Mouse (Mus musculus) megakaryocyte progenitor cell, adult 5-6 weeks (primary cell): Measurements from ENCODE around the gene Pde4a. TPM values are rescaled to one million over a fixed set of nuclear protein-coding genes. Genes with fewer than 3 reads are reported as not detected.

Source experiments
- ATAC-seq: replicated peaks from 2 replicates; pipeline ENCODE4 v1.8.0; 2016; ENCODE audit warnings: mild to moderate bottlenecking, moderate TSS enrichment, inconsistent platforms; ENCODE audit not compliant: poor library complexity
- total RNA-seq, 2 experiments: library from RNA; stranded (forward) in 1 of 2; stranded (reverse) in 1 of 2; fragments of 157-497, 149-512 nt in 1 of 2; fragments of 200-1000 nt in 1 of 2; gene quantifications; 2 replicates each; pipeline versions ENCODE4 v1.2.3 to v1.2.4; 2015 to 2017

Pde4a gene
- 11.8 and 15.2 TPM in 2 replicates for total RNA-seq (2015)
- 4.0 and 5.0 TPM in 2 replicates for total RNA-seq (2017)

DNA sequence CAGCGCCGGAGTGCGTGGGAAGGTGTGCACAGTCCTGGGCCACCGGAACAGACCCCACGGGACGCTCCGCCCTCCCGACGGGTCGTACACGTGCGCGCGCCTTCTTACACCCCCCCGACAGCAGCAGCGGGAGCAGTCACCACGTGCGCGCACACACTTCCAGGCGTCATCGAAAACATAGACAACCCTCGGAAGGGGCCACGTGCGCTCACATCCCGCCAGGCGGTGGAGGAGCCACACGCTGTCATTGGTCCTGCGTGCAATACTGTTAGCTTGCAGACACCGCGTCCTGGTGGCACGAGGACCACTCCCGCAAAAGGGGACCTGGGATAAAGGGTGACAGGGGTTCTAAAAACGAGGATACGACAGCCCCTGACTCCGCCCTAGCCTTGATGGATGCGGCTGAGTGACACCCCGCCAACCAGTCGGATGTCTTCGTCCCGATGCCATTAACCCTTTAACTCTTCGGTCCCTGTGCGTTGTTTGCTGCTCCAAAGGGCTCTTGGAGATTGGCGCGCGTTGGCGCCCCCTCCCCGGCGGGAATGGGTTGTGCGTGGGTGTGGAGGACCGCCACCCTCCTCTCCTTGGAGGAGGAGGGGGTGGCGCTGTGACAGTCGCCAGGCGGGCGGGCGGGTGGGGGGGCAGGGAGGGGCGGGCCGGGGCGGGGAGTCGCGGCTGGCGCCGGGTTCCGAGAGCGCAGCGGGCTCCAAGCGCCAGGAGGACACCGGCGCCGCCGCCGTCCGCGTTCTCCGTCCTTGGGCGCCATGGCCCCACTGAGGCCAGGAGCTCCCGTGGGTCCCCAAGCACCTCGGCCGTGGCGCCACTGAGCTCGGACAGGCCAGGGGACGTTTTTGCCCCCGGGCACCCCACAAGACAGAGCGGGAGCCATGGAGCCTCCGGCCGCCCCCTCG, at the start of gene Pde4a:
Pde4a (plus strand) TSS at position 674 of the 911 bp plus-strand sequence.
- ATAC-seq = peak; percentile 2; the same call in 1 of the 2 replicates

DNA sequence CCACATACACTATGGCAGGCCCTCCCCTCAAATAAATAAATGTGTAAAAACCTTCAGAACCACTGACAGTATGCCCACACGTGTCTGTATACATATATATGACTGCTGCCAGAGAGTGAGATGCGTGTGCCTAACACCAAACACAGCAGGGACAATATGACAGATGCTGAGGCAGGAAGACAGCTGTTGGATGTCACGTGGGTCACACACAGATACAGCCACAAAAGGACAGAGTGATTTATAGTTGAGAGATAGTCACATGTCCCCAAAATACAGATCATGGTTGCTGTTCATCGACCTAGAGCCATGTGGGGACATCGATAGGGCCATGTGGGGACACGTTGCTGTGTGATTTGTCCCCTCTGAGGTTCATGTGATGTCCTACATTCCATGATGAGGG, 48.4 kb upstream of the Pde4a start:
- ATAC-seq = no peak

DNA sequence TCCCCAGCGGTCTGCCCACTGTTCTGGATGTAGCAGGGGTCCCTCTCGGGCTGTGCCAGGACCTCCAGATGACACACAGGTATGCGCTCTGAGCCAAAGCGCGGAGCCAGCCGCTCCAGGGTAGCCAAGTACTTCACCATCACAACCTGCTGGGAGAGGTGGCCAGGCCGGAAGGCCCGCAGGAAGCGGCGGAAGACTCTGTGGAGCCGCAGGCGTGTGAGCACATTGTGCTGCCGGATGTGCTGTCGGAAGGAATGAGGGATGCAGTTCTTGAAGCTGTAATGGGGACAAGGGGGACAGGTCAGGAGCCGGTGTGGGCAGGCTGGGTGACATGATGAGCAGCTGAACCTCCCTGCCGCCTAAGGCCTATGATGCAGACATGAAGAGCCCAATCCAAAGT, 44.0 kb upstream of the Pde4a start:
- no peak for ATAC-seq

DNA sequence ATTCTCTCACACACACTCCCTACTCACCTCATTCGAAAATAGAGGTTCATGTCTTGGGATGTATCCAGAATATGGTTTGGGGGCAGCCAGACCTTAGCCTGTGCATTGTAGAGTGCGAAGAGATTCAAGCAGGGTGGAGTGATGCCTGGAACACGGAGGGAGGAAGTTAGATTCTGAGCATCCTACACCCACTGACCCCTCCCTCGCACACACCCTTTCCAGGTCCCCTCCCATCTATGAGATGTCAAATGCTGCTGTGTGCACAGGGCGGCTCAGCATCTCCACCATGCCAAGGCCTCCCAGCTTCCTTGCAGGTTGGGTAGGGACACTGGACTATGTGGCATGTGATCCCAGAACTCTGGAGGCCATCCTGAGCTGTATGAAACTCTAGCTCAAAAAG, 40.7 kb upstream of the Pde4a start:
- ATAC-seq = no peak

DNA sequence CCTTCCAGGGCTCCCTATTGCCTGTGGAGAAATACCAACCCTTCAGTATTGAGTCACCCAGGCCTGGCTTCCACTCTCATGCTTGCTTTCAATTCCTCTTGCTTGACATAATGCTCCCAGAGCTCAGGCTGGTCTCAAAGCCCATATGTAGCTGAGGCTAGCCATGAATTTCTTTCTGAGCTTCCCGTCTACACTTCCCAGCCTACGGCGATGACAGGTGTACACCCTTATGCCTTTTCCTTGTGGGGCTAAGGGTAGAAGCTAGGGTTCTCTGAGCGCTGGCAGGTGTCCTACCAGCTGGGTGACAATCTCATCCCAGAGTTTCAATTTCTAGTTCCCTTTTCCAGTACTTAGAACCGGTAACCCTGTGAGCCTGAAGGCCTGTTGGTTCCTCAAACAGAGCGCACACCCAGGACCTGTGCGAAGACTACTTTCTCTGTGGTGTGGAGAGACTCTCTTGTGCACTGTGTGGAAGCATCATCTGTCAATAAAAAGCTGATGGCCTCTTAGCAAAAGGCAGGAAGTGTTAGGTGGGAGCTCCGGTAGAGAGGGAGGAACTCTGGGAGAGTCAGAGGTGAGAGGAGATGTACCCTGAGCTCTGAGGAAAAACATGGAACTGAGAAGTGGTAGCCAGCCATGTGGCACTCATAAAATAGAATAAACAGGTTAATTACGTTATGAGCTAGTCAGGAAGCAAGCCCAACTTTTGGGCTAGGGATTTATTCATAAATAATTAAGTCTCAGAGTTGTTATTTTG, 39.8 kb upstream of the Pde4a start:
- peak; percentile 60 for ATAC-seq

DNA sequence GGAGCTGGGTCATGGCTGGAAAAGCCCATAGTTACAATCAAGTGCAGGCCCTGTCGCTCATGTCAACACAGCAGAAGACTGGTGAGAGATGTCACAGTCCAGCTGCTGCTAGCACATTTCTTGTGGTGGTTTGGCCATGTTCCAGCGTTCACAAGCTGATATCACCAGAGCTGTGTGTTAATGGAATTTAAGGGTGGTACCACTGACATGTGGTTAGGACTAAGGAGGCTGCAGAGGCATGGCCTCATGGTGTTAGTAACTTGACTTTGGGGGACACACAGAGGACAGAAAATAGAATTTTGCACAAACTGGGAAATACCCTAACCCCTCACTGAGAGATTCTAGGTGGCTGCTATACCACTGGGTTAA, 39.3 kb upstream of the Pde4a start:
- peak; percentile 65 for ATAC-seq

DNA sequence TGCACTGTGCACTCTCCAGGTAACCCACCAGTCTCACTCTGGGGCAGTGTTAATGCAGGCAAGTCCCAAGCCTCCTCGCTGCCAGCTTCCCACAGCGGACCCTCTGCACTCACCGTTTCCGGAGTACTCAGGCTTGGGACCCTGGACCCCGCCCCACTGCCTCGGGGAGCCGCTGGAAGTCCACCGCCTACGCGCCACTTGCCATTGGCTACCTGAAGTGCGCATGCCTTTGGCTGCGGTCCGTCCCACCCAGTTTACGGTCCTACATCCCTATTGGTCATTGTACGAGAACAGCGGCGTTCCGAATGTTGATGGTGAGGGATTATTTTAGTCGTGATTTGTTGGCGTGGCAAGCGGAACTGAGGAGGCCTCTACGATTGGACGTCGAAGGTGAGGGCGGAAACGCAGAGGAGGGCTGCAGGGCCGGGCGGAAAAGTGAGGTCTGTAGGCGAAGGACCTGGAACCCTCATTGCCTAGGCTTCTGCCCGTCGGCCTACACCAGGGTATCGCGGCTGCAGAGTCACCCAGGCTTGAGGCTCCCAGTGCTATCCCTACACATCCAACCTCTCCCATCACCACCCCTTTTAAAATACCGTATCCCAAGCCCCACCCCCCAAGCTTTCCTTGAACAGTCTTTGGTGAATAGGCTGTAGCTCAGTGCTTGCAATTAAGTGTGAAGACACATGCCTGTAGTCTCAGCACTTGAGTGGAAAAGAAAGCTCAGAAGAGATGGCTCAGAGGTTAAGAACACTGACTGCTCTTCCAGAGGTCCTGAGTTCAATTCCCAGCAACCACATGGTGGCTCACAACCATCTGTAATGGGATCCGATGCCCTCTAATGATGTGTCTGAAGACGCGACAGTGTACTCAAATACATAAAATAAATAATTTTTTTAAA, 34.2 kb upstream of the Pde4a start, which contains the start of gene Tyk2:
Tyk2 (minus strand) TSS at position 185 of the 898 bp plus-strand sequence.
- ATAC-seq = peak; percentile 87

DNA sequence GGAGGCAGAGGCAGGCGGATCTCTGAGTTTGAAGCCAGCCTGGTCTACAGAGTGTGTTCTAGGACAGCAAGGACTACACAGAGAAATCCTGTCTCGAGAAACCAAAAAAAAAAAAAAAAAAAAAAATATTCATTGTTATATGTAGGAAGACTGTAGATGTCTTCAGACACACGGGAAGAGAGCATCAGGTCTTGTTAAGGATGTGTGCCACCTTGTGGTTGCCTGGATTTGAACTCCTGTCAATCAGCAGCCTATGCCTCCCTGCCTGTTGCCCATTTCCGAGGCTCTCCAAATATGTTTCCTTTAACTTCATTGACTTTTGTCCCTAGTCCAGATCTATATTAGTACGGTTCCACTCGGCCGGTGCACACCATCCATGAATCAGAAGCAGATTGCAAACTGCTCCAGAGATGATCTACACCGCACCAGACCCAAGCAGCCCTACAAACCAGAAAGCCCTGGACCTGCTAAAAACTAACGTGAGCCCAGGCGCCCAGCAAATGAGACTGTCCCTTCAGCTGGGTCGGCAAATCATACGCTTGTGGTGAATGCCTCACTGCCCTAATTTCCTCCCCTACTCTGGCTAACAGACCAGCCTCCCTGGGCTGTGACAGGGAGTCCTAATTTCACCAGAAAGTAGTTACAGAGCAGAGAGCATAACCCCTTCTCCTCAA, 33.3 kb upstream of the Pde4a start:
- no peak for ATAC-seq

DNA sequence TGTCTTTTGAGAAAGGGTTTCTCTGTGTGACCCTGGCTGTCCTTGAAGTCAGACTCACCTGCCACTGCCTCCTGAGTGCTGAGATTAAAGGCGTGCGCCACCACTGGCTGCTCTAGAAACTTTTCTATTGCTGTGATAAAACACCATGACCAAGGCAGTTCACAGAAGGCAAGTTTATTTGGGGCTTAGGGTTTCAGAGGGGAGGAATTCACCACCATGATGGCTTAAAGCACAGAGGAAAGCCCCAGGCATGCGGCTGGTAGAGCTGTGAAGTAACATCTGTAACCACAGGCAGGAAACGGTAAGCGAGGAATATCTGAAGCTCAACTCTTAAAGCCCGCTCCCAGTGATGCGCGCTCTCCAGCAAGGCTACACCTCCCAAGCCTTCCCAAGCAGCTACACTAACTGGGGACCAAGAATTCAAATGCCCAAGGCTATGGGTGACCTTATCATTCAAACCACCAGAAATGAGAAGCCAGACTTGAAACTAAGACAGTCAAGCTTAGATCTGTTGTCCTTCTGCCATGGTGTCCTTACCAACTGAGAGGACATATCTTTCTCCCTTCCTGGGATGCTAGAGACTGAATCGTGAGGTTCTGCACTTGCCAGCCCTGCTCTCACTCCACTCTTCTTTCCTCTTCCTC, 32.3 kb upstream of the Pde4a start:
- no peak for ATAC-seq

DNA sequence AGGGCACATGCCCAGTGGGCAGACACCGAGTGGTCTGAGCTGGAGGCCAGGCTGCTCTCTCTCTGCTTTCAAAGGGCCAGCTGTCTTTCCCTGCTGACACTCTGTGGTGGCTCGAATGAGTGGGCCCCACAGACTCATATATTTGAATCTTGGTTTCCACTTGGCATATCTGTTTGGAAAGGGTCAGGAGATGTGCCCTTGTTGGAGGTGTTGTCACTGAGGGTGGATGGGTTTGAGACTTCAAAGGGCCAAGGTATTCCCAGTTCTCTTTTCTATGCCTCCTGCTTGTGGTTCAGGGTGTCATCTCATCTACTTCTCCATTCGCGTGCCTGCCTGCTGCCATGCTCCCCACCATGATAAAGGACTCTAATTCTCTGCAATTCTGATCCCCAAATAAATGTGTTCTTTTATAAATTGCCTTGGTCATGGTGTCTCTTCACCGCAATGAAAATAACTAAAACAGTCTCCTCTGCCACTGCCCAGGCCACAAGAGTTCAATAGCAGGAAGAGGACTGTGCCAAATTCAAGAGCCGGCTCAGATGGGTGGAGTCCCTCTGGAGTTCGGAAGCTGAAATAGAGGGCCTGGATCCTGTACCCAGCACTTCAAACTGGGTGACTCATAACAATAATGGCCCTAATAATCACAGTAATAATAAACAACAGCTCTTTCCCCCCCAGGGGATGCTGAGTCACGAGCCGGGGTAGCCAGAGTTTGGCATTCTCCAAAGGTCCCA, 30.8 kb upstream of the Pde4a start:
- no peak for ATAC-seq

DNA sequence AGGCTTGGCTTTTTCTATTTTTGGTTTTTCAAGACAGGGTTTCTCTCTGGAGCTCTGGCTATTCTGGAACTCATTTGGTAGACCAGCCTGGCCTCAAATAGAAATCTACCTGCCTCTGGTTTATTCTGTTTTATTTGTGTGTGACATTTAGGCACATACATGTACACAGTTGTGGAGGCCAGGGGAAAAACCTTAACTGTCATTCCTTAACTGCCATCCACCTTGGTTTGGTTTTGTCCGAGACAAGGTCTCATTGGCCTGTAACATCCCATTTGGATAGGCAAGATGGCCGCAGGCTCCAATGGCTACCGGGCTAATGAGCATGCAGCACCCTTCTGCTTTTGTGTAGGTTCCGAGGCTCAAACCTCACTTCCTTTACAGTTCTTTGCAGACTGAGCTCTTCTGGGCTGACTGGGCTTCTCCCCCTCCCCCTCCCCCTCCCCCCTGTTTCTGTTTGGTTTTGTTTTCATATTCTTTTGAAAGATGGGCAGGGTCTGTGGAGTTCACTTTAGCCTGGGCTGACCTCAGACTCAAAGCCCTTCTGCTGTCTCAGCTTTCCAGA, 30.1 kb upstream of the Pde4a start:
- no peak for ATAC-seq

DNA sequence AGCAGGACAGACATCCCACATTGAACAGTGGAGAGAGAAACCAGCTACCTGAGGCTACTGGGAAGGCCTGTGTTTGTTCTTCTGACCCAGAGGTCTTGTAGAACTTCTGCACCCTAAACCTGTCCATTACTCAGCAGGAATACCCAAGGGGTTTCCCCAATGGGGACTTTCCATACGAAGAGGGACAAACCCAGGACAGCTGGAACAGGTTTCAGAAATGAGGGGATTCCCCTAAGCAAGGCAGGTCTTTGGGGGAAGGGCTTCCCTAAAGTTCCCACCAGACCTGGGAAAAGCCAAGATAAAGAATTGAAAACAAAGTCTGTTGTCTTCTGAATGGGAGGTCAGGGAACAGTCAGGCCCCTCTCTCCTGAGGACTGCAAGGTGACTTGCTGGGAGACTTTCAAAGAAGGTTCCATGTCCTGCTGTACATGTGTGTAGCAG, 29.6 kb upstream of the Pde4a start:
- no peak for ATAC-seq

DNA sequence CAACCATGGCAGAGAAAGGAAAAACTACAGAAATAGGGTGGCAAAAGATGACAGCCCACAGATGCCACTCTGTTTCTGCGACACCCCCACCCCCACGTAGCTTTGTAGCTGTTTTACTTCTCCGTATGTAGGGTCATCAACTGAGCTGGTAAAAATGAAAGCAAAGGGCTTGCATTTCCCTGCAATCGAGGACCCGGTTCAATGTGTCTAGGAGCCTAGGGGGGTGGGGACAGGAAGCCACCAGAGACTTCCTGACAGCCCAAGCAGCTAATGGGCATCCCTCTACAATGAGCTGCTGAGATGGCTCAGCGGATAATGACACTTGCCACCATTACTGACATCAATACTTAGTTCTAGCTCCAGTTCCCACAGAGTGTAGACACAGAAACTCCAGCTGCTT, 29.1 kb upstream of the Pde4a start:
- ATAC-seq = no peak

DNA sequence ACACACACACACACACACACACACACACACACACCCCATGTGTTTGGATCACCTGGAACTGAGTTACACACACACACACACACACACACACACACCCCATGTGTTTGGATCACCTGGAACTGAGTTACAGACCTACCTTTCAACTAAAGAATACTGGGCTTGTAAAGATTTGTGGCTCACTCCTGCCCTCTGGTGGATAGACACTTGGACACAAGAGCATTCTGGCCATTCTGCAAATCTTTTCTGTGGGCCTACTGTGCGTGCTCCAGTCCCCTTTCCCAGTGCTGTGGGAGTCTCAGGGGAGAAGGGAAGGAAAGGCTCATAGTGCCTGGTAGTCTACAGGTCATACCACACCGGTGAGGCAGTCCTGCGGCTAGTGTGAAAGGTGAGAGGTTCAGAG, 28.3 kb upstream of the Pde4a start:
- ATAC-seq = peak; percentile 64

DNA sequence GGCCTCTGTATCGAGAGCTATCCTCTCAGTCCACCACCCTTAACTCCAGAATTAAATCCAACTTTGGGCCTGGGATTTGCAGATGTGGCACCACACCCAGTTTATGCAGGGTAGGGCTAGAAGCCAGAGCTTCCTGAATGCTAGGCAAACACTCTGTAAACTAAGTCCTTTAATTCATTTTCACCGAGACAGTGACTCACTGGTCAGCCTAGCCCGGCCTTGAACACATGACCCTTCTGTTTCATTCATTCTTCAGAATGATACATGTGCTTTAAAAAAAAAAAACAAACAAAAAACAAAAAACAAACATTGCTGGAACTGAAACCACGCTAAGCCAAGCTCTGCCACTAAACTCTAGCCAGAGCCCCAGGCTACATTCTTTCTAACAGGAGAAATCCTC, 27.1 kb upstream of the Pde4a start:
- no peak for ATAC-seq

DNA sequence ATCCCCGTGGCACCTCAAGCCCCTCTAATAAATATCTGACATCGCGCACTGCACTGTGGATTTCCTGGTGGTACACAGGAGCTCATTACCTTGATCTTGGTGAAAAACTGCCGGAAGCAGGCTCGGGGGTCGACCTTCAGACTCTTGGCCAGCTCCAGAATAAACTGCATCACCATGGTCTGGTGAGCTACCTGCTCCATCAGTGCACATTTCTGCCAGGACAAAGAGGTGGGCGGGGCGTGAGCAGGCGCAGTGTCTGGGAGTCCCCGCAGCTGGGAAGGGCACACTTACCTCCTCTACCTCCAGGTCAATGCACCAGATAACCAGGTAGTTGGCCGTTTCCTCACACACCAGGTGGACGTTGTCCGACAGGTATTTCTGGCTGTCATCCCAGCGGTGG, 23.6 kb upstream of the Pde4a start:
- no peak for ATAC-seq

DNA sequence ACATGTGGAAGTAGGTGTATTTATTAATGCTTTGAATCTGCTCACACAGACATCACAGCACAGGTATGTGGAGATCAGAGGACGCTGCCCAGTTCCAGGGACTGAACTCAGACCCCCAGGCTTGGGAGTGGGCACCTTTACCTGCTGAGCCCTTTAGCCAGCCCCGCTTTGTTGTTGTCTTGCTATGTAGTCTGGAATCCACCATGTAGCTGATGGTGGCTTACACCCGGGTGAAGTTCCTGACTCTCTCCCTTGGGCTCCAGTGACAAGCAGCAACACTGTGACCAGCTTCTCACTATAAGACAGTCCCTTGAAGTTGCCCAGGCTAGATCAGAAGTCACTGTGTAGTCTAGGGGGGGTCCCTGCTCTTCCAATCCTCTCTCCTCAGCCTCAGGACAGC, 21.2 kb upstream of the Pde4a start:
- ATAC-seq = no peak

DNA sequence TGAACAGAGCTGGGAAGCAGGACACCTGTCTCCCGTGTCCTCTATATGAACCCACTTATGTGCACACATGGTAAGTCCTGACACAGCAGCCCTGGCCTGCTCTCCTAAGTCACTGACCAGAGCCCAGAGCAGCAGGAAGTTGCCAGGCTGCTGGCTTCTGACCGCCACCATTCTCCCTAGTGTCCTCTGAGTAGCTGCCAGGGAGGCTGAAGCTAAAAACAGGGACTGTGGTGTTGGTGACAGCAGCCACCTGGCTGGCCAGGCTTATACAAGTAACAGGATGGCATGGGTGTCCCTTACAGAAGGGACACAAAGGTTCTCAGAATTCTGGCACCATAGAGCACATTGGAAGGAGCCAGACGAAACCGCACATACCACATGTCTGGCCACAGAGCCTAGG, 20.1 kb upstream of the Pde4a start:
- no peak for ATAC-seq

DNA sequence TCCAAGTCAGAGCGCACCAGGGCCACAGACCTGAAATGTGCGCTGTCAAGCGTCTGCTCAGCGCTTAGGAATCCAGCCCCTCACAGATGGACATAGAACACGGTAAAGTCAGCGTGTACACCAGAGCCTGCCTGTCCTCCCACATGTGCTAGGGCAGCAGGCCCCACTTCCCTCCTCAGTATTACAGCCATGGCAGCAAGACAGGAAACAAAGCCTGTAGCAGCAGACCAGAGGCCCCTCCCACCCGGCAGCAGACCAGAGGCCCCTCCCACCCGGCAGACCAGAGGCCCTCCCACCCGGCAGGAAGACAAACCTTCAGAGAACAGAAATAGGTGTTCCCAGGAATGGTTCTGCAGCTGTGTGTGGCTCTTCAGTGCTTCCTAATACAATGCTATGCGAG, 18.8 kb upstream of the Pde4a start:
- ATAC-seq = peak; percentile 86
